Mouse (Mus musculus) liver, adult 2 months (tissue): ENCODE results near the gene Bud13. TPM values are rescaled to one million over a fixed set of nuclear protein-coding genes. Genes with fewer than 3 reads are reported as not detected.

Experiments used
- DNase-seq: peaks from one replicate; pipeline ENCODE4 v3.0.0-alpha.2; 2011; ENCODE audit warnings: low read depth, low spot score; ENCODE audit errors: extremely low read depth
- H3K27ac ChIP-seq: fragments of 200-500 bp; replicated peaks from 2 replicates; pipeline ENCODE4 v1.5.1; 2012; ENCODE audit warnings: low read depth, mild to moderate bottlenecking, control low read depth, inconsistent platforms, low read length; ENCODE audit not compliant: insufficient read depth
- H3K27me3 ChIP-seq: fragments of 200-500 bp; 2 replicates; pipeline ENCODE4 v1.6.1; 2012; ENCODE audit warnings: mild to moderate bottlenecking, moderate library complexity, low read length, inconsistent platforms; ENCODE audit not compliant: control insufficient read depth, insufficient read depth
- H3K36me3 ChIP-seq: fragments of 200-500 bp; 2 replicates; pipeline ENCODE4 v1.6.1; 2012; ENCODE audit warnings: low read length, inconsistent platforms; ENCODE audit not compliant: control insufficient read depth, insufficient read depth
- H3K4me1 ChIP-seq: fragments of 200-500 bp; 2 replicates; pipeline ENCODE4 v1.6.1; 2011; ENCODE audit warnings: low read length; ENCODE audit not compliant: control insufficient read depth, insufficient read depth
- H3K4me3 ChIP-seq: fragments of 200-500 bp; 2 replicates; pipeline ENCODE4 v1.5.1; 2011; ENCODE audit warnings: low read depth, mild to moderate bottlenecking, control low read depth, low read length, moderate library complexity; ENCODE audit not compliant: insufficient read depth
- H3K79me2 ChIP-seq: fragments of 200-500 bp; 2 replicates; pipeline ENCODE4 v1.6.1; 2012; ENCODE audit warnings: inconsistent platforms, mild to moderate bottlenecking, low read length, moderate library complexity; ENCODE audit not compliant: control insufficient read depth, insufficient read depth
- H3K9ac ChIP-seq: fragments of 200-500 bp; 2 replicates; pipeline ENCODE4 v1.6.1; 2012; ENCODE audit warnings: low read depth, mild to moderate bottlenecking, control low read depth, inconsistent platforms, low read length
- CTCF ChIP-seq: fragments of 200-500 bp; IDR thresholded peaks from 2 replicates; pipeline ENCODE4 v1.5.1; 2011; ENCODE audit warnings: low read depth, low read length, control low read depth
- POLR2A ChIP-seq: fragments of 200-500 bp; IDR thresholded peaks from 2 replicates; pipeline ENCODE4 v1.6.1; 2011; ENCODE audit warnings: low read length, control low read depth; ENCODE audit not compliant: insufficient read depth; ENCODE audit errors: extremely low read depth
- WGBS: fragments of 180-500 bp; shearing (Covaris S2); methylation state at CpG from one replicate; pipeline ENCODE4 v1.1.7; 2018; 5-methylcytosine and 5-hydroxymethylcytosine counted together
- polyA plus RNA-seq: library from polyadenylated mRNA; depleted of rRNA; stranded (reverse); fragments of >200 nt; gene quantifications from 2 replicates; pipeline ENCODE4 v1.2.3, GENCODE M21; 2012
- total RNA-seq: library from RNA; depleted of rRNA; stranded (reverse); fragments of >200 nt; gene quantifications from 2 replicates; pipeline ENCODE4 v1.2.3, GENCODE M21; 2014

Bud13 gene
- total and polyA plus RNA-seq, 2 experiments, result 3.0 to 3.6 TPM

DNA sequence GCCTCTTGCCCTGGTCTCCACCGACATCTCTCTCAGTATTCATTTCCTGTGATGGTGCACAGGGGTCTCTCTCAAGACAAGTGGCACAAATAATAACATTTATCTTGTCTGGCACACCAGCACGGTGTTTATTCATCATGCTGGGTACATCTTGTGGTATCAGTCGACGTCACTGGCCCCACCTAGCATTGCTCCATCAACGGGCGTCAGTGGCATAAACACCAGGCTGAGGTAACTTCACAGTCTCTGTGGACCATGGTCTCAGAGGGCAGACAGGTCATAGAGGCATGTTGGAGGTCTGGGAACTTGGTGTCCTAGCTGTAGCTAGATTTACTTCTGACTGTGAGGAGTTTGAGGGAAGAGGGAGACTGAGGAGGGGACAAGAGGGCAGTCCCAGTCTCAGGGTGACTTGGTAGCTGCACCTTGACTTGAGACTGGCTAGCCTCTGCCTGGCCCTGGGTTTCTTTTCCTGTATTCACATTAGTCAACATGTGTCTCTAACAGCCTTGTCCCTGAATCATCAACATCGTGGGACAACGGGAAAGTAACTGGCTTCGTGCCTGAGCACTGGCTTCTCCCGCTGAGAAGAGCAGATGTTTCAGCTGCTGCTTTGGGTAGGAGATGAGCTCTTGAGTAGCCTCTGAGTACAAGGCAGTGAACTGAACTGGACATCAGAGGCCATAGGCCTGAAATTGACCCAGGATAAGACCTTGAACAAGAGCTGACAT, 26.0 kb upstream of the Bud13 start:
- H3K36me3 ChIP-seq, result no peaks in the 10 kb centered on the region
- no peaks in the 10 kb centered on the region for H3K79me2 ChIP-seq
- H3K27me3 ChIP-seq, result no peaks in the 10 kb centered on the region
- peak overlapping the region; percentile 97 for H3K27ac ChIP-seq
- 15% methylated on average over 10 of the region's 10 CpGs for WGBS
- H3K9ac ChIP-seq, result peak overlapping the region; percentile 67
- DNase-seq, result peak; percentile 99
- H3K4me1 ChIP-seq, result peaks cover 30% of the 10 kb centered on the region
- no peak for TF ChIP-seq CTCF
- no peak overlapping the region; the same call in 1 of the 2 replicates for H3K4me3 ChIP-seq

GRCm38 (mm10) chr9:46257546-46257945, 25.3 kb upstream of the Bud13 start:
- Histone ChIP-seq H3K79me2 (no peaks in the 10 kb centered on the region), H3K27ac (peak overlapping the region; percentile 97), H3K27me3 (no peaks in the 10 kb centered on the region), H3K4me1 (peaks cover 30% of the 10 kb centered on the region), H3K9ac (peak overlapping the region; percentile 69), H3K4me3 (no peak overlapping the region), H3K36me3 (no peaks in the 10 kb centered on the region)
- TF ChIP-seq CTCF (no peak), POLR2A (no peak)
- 31% methylated on average over 3 of the region's 3 CpGs for WGBS
- peak; percentile 88 for DNase-seq

GRCm38 (mm10) chr9:46259111-46259510, 23.7 kb upstream of the Bud13 start:
- H3K27ac ChIP-seq, result peak overlapping the region; percentile 94
- peak overlapping the region; percentile 18; the same call in 1 of the 2 replicates for H3K9ac ChIP-seq
- H3K79me2 ChIP-seq, result no peaks in the 10 kb centered on the region
- peaks cover 30% of the 10 kb centered on the region for H3K4me1 ChIP-seq
- peak; percentile 99 for DNase-seq
- H3K36me3 ChIP-seq, result no peaks in the 10 kb centered on the region
- no peak overlapping the region for H3K4me3 ChIP-seq
- H3K27me3 ChIP-seq, result no peaks in the 10 kb centered on the region
- TF ChIP-seq CTCF, result no peak
- WGBS, result 30% methylated on average over 6 of the region's 6 CpGs

GRCm38 (mm10) chr9:46261131-46261530, 21.7 kb upstream of the Bud13 start:
- Histone ChIP-seq H3K27me3 (no peaks in the 10 kb centered on the region), H3K27ac (peak overlapping the region; percentile 94), H3K36me3 (no peaks in the 10 kb centered on the region), H3K4me3 (no peak overlapping the region), H3K9ac (no peak overlapping the region), H3K4me1 (peaks cover 27% of the 10 kb centered on the region), H3K79me2 (no peaks in the 10 kb centered on the region)
- TF ChIP-seq POLR2A, result no peak
- TF ChIP-seq CTCF, result no peak
- 34% methylated on average over 7 of the region's 7 CpGs for WGBS
- peak; percentile 98 for DNase-seq

GRCm38 (mm10) chr9:46268343-46268873, 14.4 kb upstream of the Bud13 start, which contains the start of gene Apoa5:
TSS of gene Apoa5 (plus strand) at chr9:46268633.
- H3K9ac ChIP-seq, result peak within 1 kb of the TSS; percentile 79
- no peaks in the 10 kb centered on the region for H3K27me3 ChIP-seq
- peak within 1 kb of the TSS; percentile 88 for H3K27ac ChIP-seq
- WGBS, result 15% methylated on average over 7 of the region's 7 CpGs
- TF ChIP-seq POLR2A (peak; percentile 97), CTCF (no peak)
- peaks cover 6% of the 10 kb centered on the region for H3K4me1 ChIP-seq
- DNase-seq, result peak; percentile 98
- peak within 1 kb of the TSS; percentile 63 for H3K4me3 ChIP-seq
- peaks cover 3% of the 10 kb centered on the region; the same call in 1 of the 2 replicates for H3K79me2 ChIP-seq
- H3K36me3 ChIP-seq, result peaks cover 11% of the 10 kb centered on the region

- TF ChIP-seq CTCF, result peak; percentile 15; the same call in 1 of the 2 replicates
- TF ChIP-seq POLR2A, result 0 out of 2 replicates have a peak, but pooled peaks have one; percentile 56
- H3K4me1 ChIP-seq, result peaks cover 7% of the 10 kb centered on the region
- peaks cover 3% of the 10 kb centered on the region; the same call in 1 of the 2 replicates for H3K79me2 ChIP-seq
- peaks cover 11% of the 10 kb centered on the region for H3K36me3 ChIP-seq
- peak overlapping the region; percentile 63 for H3K4me3 ChIP-seq
- H3K27ac ChIP-seq, result peak overlapping the region; percentile 88
- DNase-seq, result peak; percentile 55
- peak overlapping the region; percentile 79 for H3K9ac ChIP-seq
- no peaks in the 10 kb centered on the region for H3K27me3 ChIP-seq
- WGBS, result 37% methylated on average over 5 of the region's 5 CpGs
Observed at GRCm38 (mm10) chr9:46269125-46269524, 13.7 kb upstream of the Bud13 start.
